ENCODE assay signal across 22 mouse cellular contexts in genomic region chr7:123360185-123360584, GRCm38 (mm10). TPM values are rescaled to one million over a fixed set of nuclear protein-coding genes. Genes with fewer than 3 reads are reported as not detected.
DNase-seq lines count a peak whose midpoint lies in the region; ATAC-seq and TF ChIP-seq lines count a peak whose summit lies in the region.
"Had no signal": no experiment of that assay in that cellular context is flagged by ENCODE, and none has a peak within 500 bp of the region (broad histone marks: within the 10 kb centered on the region; RNA-seq: fewer than 3 reads in every experiment).

No protein-coding gene starts in this region.

- H3K4me1 ChIP-seq in heart, embryonic 15.5 days (replicated peaks) = peaks cover 13% of the 10 kb centered on the region
- H3K4me1 ChIP-seq in lung, adult 2 months (ENCODE audit: control insufficient read depth, insufficient read depth, low read length) = peaks cover 16% of the 10 kb centered on the region
- H3K4me1 ChIP-seq: embryonic facial prominence, embryonic 10.5 days had no signal

- no peak overlapping the region for H3K27ac ChIP-seq in heart, embryonic 15.5 days
- H3K27ac ChIP-seq: embryonic facial prominence, embryonic 10.5 days; forebrain, embryonic 10.5 days; hindbrain, embryonic 10.5 days; hindbrain, postnatal 0 days; liver, embryonic 15.5 days; midbrain, embryonic 10.5 days had no signal

- ATAC-seq in heart, embryonic 15.5 days (replicated peaks; ENCODE audit: insufficient number of reproducible peaks, insufficient read depth, low FRiP score, low read depth) = no peak
- peak; percentile 59 for ATAC-seq in CD4-positive, CD25-positive, alpha-beta regulatory T cell, adult 4 months
- peak; percentile 55 for ATAC-seq in activated CD4-positive, CD25-positive, alpha-beta regulatory T cell, adult 4 months
- ATAC-seq: hindbrain, postnatal 0 days; intestine, postnatal 0 days; midbrain, embryonic 16.5 days; Patski had no signal

- H3K9ac ChIP-seq in heart, embryonic 15.5 days = no peak overlapping the region
- H3K9ac ChIP-seq: liver, embryonic 15.5 days had no signal

- no peak for TF ChIP-seq POLR2A in lung, adult 2 months (IDR thresholded peaks at IDR 0.05; ENCODE audit: borderline replicate concordance, extremely low read depth, low read depth, low read length)

- 53% methylated on average over 5 of the region's 5 CpGs for WGBS in heart, embryonic 15.5 days
- WGBS in lung, adult 2 months = 57% methylated on average over 5 of the region's 5 CpGs

- peak overlapping the region; percentile 34 for H3K4me2 ChIP-seq in heart, embryonic 15.5 days
- H3K4me2 ChIP-seq: liver, embryonic 15.5 days had no signal

- TF ChIP-seq CTCF in lung, adult 2 months (IDR thresholded peaks at IDR 0.05; ENCODE audit: insufficient read depth, low read length) = no peak

- no peaks in the 10 kb centered on the region for H3K27me3 ChIP-seq in heart, embryonic 15.5 days
- H3K27me3 ChIP-seq in splenic B cell, adult 2 months (ENCODE audit: control insufficient read depth, insufficient read depth, low read length, poor library complexity, severe bottlenecking) = no peaks in the 10 kb centered on the region
- H3K27me3 ChIP-seq: liver, embryonic 15.5 days; Patski had no signal

- H3K36me3 ChIP-seq in heart, embryonic 15.5 days = no peaks in the 10 kb centered on the region
- H3K36me3 ChIP-seq in splenic B cell, adult 2 months (ENCODE audit: control insufficient read depth, insufficient read depth, low read length, poor library complexity, severe bottlenecking) = peaks cover 2% of the 10 kb centered on the region; the same call in 1 of the 2 replicates

- DNase-seq in heart, postnatal 4 days = no peak
- peak; percentile 40 for DNase-seq in splenic B cell, adult 2 months (ENCODE audit: low read depth, low spot score)
- no peak for DNase-seq in layer of hippocampus, postnatal 14 days (ENCODE audit: low spot score in 2 of 2)
- no peak for DNase-seq in lung, adult 2 months
- DNase-seq: adrenal gland, adult 2 months; cerebellum, adult 11-12 months; cerebellum, postnatal 10 days; kidney, postnatal 36 days; lung, postnatal 4 days; thymus, postnatal 14 days had no signal

- no peaks in the 10 kb centered on the region for H3K9me3 ChIP-seq in heart, embryonic 15.5 days (replicated peaks)
- H3K9me3 ChIP-seq: embryonic facial prominence, embryonic 10.5 days; forebrain, embryonic 10.5 days; hindbrain, embryonic 10.5 days; liver, embryonic 15.5 days; midbrain, embryonic 10.5 days had no signal

- no peak overlapping the region for H3K4me3 ChIP-seq in heart, embryonic 15.5 days
- no peak overlapping the region for H3K4me3 ChIP-seq in lung, adult 2 months (replicated peaks; ENCODE audit: extremely low read depth, low read depth, low read length)
- H3K4me3 ChIP-seq: embryonic facial prominence, embryonic 10.5 days; forebrain, embryonic 10.5 days; hindbrain, embryonic 10.5 days; liver, embryonic 15.5 days; midbrain, embryonic 10.5 days had no signal

RNA-seq across cellular contexts. Expression of gene Lcmt1, which starts 9.4 kb away (rescaled TPM):
- polyA plus RNA-seq in heart, embryonic 15.5 days (2015; fragmentation: Nextera tagmentation; extraction: Ambion mirVana) = 35.2 and 38.1 TPM in 2 replicates
- 10 to 100 TPM; 25.9 to 28.8 TPM for total RNA-seq in heart, postnatal 4 days (2021)
- polyA plus RNA-seq in CD4-positive, CD25-positive, alpha-beta regulatory T cell, adult 4 months (2017; shearing (Covaris generic)) = 10 to 100 TPM; 25.5 to 32.4 TPM
- polyA plus RNA-seq in activated CD4-positive, CD25-positive, alpha-beta regulatory T cell, adult 4 months (2017; shearing (Covaris generic)) = 10 to 100 TPM; 31.9 to 37.4 TPM
- total RNA-seq in layer of hippocampus, postnatal 14 days (2021) = 10 to 100 TPM; 85.1 to 87.4 TPM
- 15.2 and 17.8 TPM in 2 replicates for polyA plus RNA-seq in lung, adult 2 months (2012; rRNA removed)

RNA-seq across cellular contexts. Expression of gene Arhgap17, which starts 9.5 kb away (rescaled TPM):
- polyA plus RNA-seq in heart, embryonic 15.5 days (2015; fragmentation: Nextera tagmentation; extraction: Ambion mirVana) = 11.6 and 16.2 TPM in 2 replicates
- total RNA-seq in heart, postnatal 4 days (2021) = 10 to 100 TPM; 20.2 to 22.0 TPM
- 10 to 100 TPM; 22.5 to 22.7 TPM for polyA plus RNA-seq in CD4-positive, CD25-positive, alpha-beta regulatory T cell, adult 4 months (2017; shearing (Covaris generic))
- polyA plus RNA-seq in activated CD4-positive, CD25-positive, alpha-beta regulatory T cell, adult 4 months (2017; shearing (Covaris generic)) = 10 to 100 TPM; 17.8 to 24.4 TPM
- total RNA-seq in layer of hippocampus, postnatal 14 days (2021) = 10 to 100 TPM; 20.0 to 22.6 TPM
- 28.5 and 35.3 TPM in 2 replicates for polyA plus RNA-seq in lung, adult 2 months (2012; rRNA removed)
